Mouse (Mus musculus): ENCODE results near the gene H2-M10.2. TPM values are rescaled to one million over a fixed set of nuclear protein-coding genes. Genes with fewer than 3 reads are reported as not detected.
"Not testable (repeated sequence)": the region's sequence is repeated elsewhere in the genome, so short reads cannot be mapped to it uniquely, and the experiment has no call there.

H2-M10.2 gene
- polyA plus RNA-seq, 1 experiment from 2014 or later, result not detected

- H3K4me2 ChIP-seq (replicated peaks), result no peak overlapping the region
- H3K9ac ChIP-seq, result no peak overlapping the region
- peaks cover 8% of the 10 kb centered on the region for H3K4me1 ChIP-seq
- H3K27ac ChIP-seq (replicated peaks), result no peak overlapping the region
- 77% methylated on average over 2 of the region's 2 CpGs for WGBS
- H3K9me3 ChIP-seq (replicated peaks), result no peaks in the 10 kb centered on the region
- H3K36me3 ChIP-seq, result no peaks in the 10 kb centered on the region
- no peak for ATAC-seq (ENCODE audit: insufficient number of reproducible peaks, low FRiP score, low TSS enrichment, low read depth)
- peaks cover 17% of the 10 kb centered on the region for H3K27me3 ChIP-seq
- H3K4me3 ChIP-seq (replicated peaks), result no peak overlapping the region
These were observed 40.5 kb downstream of the H2-M10.2 start for GRCm38 (mm10) chr17:36245741-36246140.

DNA sequence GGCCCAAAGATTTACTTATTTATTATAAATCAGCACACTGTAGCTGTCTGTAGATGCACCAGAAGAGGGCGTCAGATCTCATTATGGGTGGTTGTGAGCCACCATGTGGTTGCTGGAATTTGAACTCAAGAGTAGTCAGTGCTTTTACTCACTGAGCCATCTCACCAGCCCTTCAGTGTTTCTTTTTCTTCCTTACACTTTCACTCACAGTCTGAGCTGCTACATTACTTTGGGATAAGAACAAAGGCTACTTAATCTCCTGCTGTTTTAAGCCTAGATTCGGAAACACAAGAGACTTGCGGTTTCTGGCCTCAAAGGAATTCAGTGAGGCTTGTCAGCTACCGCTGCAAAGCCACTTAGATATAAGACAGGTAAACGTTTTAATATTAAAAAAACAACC is 42.3 kb downstream of the H2-M10.2 start:
- ATAC-seq (ENCODE audit: insufficient number of reproducible peaks, low FRiP score, low TSS enrichment, low read depth), result no peak
- H3K4me3 ChIP-seq (replicated peaks), result no peak overlapping the region
- no peak overlapping the region for H3K9ac ChIP-seq
- H3K27ac ChIP-seq (replicated peaks), result no peak overlapping the region
- no peaks in the 10 kb centered on the region for H3K9me3 ChIP-seq (replicated peaks)
- no peaks in the 10 kb centered on the region for H3K36me3 ChIP-seq
- WGBS, result 24% methylated on average over 5 of the region's 5 CpGs
- peaks cover 10% of the 10 kb centered on the region for H3K4me1 ChIP-seq
- H3K27me3 ChIP-seq, result peaks cover 8% of the 10 kb centered on the region
- no peak overlapping the region for H3K4me2 ChIP-seq (replicated peaks)

GRCm38 (mm10) chr17:36240637-36241213 is 45.6 kb downstream of the H2-M10.2 start:
- H3K36me3 ChIP-seq, result no peaks in the 10 kb centered on the region
- 0 out of 2 replicates have a peak overlapping the region, but pooled peaks have one; percentile 12 for H3K4me2 ChIP-seq (replicated peaks)
- no peak overlapping the region for H3K27ac ChIP-seq (replicated peaks)
- H3K4me1 ChIP-seq, result peaks cover 14% of the 10 kb centered on the region
- no peak for ATAC-seq (ENCODE audit: insufficient number of reproducible peaks, low FRiP score, low TSS enrichment, low read depth)
- peaks cover 22% of the 10 kb centered on the region for H3K27me3 ChIP-seq
- no peaks in the 10 kb centered on the region for H3K9me3 ChIP-seq (replicated peaks)
- WGBS, result 5% methylated on average over 5 of the region's 5 CpGs
- no peak overlapping the region for H3K9ac ChIP-seq
- no peak overlapping the region for H3K4me3 ChIP-seq (replicated peaks)

DNA sequence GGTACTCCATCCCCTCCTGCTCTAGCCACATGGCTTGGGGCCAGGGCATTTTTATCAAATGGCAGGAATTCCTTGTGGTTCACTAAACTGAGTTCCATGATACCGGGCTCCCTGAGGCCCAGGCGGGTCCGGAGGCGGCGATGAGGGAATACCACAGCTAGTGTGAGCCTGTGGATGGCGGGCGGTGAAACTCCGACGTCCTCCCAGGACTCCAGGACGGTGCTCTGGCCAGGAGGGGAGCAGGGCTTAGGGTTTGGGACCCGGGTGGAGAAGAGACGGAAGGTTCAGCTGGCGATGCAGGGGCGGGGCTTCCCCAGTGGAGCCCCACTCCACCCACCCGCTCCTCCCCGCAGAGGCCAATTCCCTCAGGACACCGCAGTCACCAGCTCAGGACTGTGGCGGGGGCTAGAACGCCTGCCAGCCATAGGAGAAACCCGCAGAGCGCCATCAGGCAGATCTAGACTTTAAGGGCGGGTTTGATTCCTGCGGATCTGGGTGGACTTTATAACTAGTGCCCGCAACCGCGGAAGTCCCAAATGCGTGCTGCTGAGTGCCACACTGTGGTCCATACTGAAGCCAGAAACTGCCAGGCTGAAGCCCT is 48.9 kb downstream of the H2-M10.2 start:
- H3K9ac ChIP-seq, result no peak overlapping the region
- H3K4me3 ChIP-seq (replicated peaks), result peak overlapping the region; percentile 37
- H3K27me3 ChIP-seq, result peaks cover 34% of the 10 kb centered on the region
- 2% methylated on average over 27 of the region's 27 CpGs for WGBS
- peaks cover 14% of the 10 kb centered on the region for H3K4me1 ChIP-seq
- no peaks in the 10 kb centered on the region for H3K36me3 ChIP-seq
- H3K9me3 ChIP-seq (replicated peaks), result no peaks in the 10 kb centered on the region
- H3K4me2 ChIP-seq (replicated peaks), result peak overlapping the region; percentile 60
- peak; percentile 69; the same call in 1 of the 2 replicates for ATAC-seq (ENCODE audit: insufficient number of reproducible peaks, low FRiP score, low TSS enrichment, low read depth)
- H3K27ac ChIP-seq (replicated peaks), result no peak overlapping the region

DNA sequence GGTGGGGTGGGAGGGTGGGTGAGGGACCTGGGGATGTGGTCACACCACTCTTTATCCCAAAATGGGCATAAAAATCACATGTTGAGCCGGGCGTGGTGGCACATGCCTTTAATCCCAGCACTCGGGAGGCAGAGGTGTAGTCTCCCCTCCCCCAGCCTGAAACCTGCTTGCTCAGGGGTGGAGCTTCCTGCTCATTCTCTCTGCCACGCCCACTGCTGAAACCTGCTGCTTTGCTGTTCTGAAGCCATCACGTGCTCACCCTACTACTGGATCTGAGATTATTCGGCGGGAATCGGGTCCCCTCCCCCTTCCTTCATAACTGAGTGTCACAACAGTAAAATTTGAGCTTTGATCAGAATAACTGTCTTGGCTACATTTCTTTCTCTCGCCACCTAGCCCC is 51.0 kb downstream of the H2-M10.2 start:
- WGBS, result 20% methylated on average over 9 of the region's 9 CpGs
- not testable (repeated sequence) for H3K4me2 ChIP-seq (replicated peaks); H3K4me3 ChIP-seq (replicated peaks); H3K4me1 ChIP-seq; ATAC-seq (ENCODE audit: insufficient number of reproducible peaks, low FRiP score, low TSS enrichment, low read depth); H3K9ac ChIP-seq; H3K36me3 ChIP-seq; H3K27ac ChIP-seq (replicated peaks); H3K9me3 ChIP-seq (replicated peaks)
- peaks cover 38% of the 10 kb centered on the region for H3K27me3 ChIP-seq

Other genes with a start within 250 kb of the H2-M10.2 start
- 26.8 and 27.2 TPM in 2 replicates for gene H2-T22, start 243.7 kb downstream of the H2-M10.2 start, polyA plus RNA-seq (2015; fragmentation: Nextera tagmentation; extraction: Ambion mirVana)
- 0.11 TPM in 1 of 2 replicates, not detected in the other for gene Gm6034, start 243.5 kb downstream of the H2-M10.2 start, polyA plus RNA-seq (2015; fragmentation: Nextera tagmentation; extraction: Ambion mirVana)
- 0.12 TPM in 1 of 2 replicates, not detected in the other for gene Gm11127, start 228.1 kb downstream of the H2-M10.2 start, polyA plus RNA-seq (2015; fragmentation: Nextera tagmentation; extraction: Ambion mirVana)
- gene Gm19684, start 164.8 kb downstream of the H2-M10.2 start, polyA plus RNA-seq (2015; fragmentation: Nextera tagmentation; extraction: Ambion mirVana), result not detected in 2 replicates
- gene Gm7030, start 157.1 kb downstream of the H2-M10.2 start, polyA plus RNA-seq (2015; fragmentation: Nextera tagmentation; extraction: Ambion mirVana), result not detected in 2 replicates
- gene Gm8909, start 118.0 kb downstream of the H2-M10.2 start, polyA plus RNA-seq (2015; fragmentation: Nextera tagmentation; extraction: Ambion mirVana), result 0.33 TPM in 1 of 2 replicates, not detected in the other
- gene H2-T3, start 96.2 kb downstream of the H2-M10.2 start, polyA plus RNA-seq (2015; fragmentation: Nextera tagmentation; extraction: Ambion mirVana), result not detected in 2 replicates
- gene Rpp21, start 28.4 kb downstream of the H2-M10.2 start, polyA plus RNA-seq (2015; fragmentation: Nextera tagmentation; extraction: Ambion mirVana), result 104 and 107 TPM in 2 replicates
- 17.0 and 19.1 TPM in 2 replicates for gene Trim39, start 14.2 kb downstream of the H2-M10.2 start, polyA plus RNA-seq (2015; fragmentation: Nextera tagmentation; extraction: Ambion mirVana)
- gene H2-M10.1, start 39.7 kb upstream of the H2-M10.2 start, polyA plus RNA-seq (2015; fragmentation: Nextera tagmentation; extraction: Ambion mirVana), result not detected in 2 replicates
- not detected in 2 replicates for gene H2-M10.3, start 81.9 kb upstream of the H2-M10.2 start, polyA plus RNA-seq (2015; fragmentation: Nextera tagmentation; extraction: Ambion mirVana)
- not detected in 2 replicates for gene H2-M10.4, start 175.8 kb upstream of the H2-M10.2 start, polyA plus RNA-seq (2015; fragmentation: Nextera tagmentation; extraction: Ambion mirVana)